Mouse (Mus musculus): Measurements from ENCODE around the gene Smdt1.
A peak's percentile ranks its signal among the peaks of the same experiment; 100 is the strongest.

The Smdt1 gene

GRCm38 (mm10) chr15:82338593-82339112, at the start of gene Smdt1, which contains the start of the genes Naga and Pheta2:
TSS of gene Smdt1 (plus strand) at chr15:82338959.
TSS of gene Naga (minus strand) at chr15:82338925.
TSS of gene Pheta2 (plus strand) at chr15:82338942.
- DNase-seq (ENCODE audit: low spot score in 2 of 2), result peak; percentile 88 to 90

GRCm38 (mm10) chr15:82290252-82290651, 48.5 kb upstream of the Smdt1 start:
- DNase-seq (ENCODE audit: low spot score in 2 of 2), result no peak

GRCm38 (mm10) chr15:82292851-82293250, 45.9 kb upstream of the Smdt1 start:
- no peak for DNase-seq (ENCODE audit: low spot score in 2 of 2)

GRCm38 (mm10) chr15:82293271-82293711, 45.5 kb upstream of the Smdt1 start:
- no peak for DNase-seq (ENCODE audit: low spot score in 2 of 2)

- DNase-seq (ENCODE audit: low spot score in 2 of 2), result no peak
These were observed 44.7 kb upstream of the Smdt1 start for GRCm38 (mm10) chr15:82294059-82294458.

- DNase-seq (ENCODE audit: low spot score in 2 of 2), result no peak
These were observed 39.8 kb upstream of the Smdt1 start, which contains the start of gene Wbp2nl for GRCm38 (mm10) chr15:82298764-82299561. TSS of gene Wbp2nl (plus strand) at chr15:82298954.

- DNase-seq (ENCODE audit: low spot score in 2 of 2), result no peak
These were observed 31.7 kb upstream of the Smdt1 start for GRCm38 (mm10) chr15:82307107-82307506.

- no peak for DNase-seq (ENCODE audit: low spot score in 2 of 2)
These were observed 30.3 kb upstream of the Smdt1 start for GRCm38 (mm10) chr15:82308416-82308815.

- DNase-seq (ENCODE audit: low spot score in 2 of 2), result no peak
These were observed 20.9 kb upstream of the Smdt1 start for GRCm38 (mm10) chr15:82317839-82318238.

DNA sequence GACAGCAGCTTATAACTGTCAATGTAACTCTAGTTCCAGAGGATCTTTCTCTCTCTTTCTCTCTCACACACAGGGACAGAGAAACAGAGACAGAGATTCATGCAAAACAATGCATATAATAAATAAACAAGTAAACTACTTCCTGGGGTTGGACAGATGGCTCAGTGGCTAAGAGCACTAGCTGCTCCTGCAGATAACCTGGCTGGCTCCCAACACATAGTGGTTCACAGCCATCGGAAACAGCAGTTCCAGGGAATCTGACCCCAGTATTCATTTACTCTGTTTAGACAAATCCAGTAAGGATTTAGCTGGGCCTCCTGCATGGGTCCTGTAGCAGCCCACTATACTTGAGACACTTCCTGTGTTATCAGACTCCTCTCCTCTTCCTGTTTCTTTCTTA, 19.1 kb upstream of the Smdt1 start:
- no peak for DNase-seq (ENCODE audit: low spot score in 2 of 2)

DNA sequence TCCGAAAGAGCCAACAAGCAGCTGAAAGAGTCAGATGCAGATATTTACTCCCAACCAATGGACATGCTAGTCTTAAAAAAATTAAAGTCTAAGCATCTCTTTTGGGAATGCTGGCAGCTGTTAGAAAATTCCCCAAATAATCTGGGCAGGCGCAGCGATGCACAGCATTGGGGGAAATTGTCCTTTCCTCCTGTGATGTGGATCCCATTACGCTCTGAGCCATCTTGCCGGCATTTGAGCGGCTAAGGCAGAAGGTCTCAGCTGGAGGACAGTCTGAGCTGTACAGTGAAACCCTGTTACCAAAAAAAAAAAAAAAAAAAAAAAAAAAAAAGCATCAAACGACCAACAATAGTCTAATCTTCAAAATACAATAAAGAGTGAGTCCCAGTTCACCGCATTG, 16.6 kb upstream of the Smdt1 start:
- DNase-seq (ENCODE audit: low spot score in 2 of 2), result no peak

- DNase-seq (ENCODE audit: low spot score in 2 of 2), result no peak
These were observed 13.4 kb upstream of the Smdt1 start for GRCm38 (mm10) chr15:82325382-82325781.

- no peak for DNase-seq (ENCODE audit: low spot score in 2 of 2)
These were observed 3.6 kb upstream of the Smdt1 start for GRCm38 (mm10) chr15:82335194-82335593.

DNA sequence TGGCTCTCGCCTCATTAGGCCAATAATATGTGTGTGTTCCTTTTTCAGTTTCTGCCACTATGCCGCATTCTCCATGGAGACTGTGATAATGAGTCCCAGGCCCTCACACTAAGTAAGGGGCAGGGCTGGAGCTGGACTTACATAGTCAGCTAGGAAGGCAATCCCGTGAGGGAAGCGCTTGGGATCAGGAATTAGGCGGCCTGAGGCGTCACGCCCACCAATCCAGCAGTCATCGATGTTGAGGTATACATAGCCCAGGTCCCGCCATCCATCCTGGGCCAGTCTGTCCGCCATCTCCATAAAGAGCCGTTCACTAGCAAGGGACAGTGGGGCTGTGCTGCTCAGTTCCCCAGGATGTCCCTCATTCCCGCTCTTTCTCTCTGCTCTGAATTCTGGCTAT, 2.1 kb upstream of the Smdt1 start:
- DNase-seq (ENCODE audit: low spot score in 2 of 2), result no peak

- DNase-seq (ENCODE audit: low spot score in 2 of 2), result no peak
These were observed 884 bp upstream of the Smdt1 start for GRCm38 (mm10) chr15:82337875-82338274.

DNA sequence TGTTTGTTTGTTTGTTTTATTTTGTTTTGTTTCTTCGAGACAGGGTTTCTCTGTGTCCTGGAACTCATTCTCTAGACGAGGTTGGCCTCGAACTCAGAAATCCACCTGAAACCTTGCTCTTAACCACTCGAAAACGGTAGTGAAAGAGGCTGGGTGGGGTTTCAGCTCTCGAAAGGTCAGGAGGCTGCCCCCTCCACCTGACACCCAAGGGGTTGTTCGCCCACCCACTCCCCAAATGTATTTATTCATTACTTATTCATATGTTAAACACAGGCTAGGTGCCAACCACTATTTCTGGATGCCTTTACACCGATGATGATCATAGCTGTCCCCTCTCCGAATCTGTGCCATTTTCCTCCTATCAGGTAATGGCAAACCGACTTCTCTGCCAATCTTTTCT, 391 bp downstream of the Smdt1 start:
- DNase-seq (ENCODE audit: low spot score in 2 of 2), result no peak

DNA sequence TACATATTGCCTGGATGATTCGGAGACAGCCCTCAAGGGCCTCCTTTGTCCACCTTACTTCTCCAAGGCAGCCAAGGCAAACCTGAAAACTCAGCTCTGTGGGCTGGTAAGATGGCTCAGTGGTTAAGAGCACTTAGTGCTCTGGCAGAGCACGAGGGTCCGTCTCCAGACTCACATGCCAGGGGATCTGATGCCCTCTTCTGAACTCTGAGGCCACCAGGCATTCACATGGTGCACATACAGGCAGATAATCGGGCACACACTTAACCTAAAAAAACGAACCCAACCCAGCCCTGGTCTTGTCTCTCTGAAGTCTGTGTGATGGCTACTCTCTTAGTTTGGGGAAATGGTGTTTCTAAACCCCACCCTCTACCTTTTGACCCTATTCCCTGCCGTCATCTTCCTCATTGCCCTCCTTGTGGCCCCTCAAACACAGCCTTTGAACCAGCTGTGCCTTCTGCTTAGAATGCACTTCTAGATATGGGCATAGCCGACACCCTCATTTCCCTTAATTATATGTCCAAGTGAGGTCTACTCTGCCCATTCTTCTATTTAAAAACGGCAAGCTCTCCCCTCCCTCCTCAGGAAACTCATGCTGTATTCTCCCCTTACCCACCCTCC, 985 bp downstream of the Smdt1 start:
- DNase-seq (ENCODE audit: low spot score in 2 of 2), result no peak

DNA sequence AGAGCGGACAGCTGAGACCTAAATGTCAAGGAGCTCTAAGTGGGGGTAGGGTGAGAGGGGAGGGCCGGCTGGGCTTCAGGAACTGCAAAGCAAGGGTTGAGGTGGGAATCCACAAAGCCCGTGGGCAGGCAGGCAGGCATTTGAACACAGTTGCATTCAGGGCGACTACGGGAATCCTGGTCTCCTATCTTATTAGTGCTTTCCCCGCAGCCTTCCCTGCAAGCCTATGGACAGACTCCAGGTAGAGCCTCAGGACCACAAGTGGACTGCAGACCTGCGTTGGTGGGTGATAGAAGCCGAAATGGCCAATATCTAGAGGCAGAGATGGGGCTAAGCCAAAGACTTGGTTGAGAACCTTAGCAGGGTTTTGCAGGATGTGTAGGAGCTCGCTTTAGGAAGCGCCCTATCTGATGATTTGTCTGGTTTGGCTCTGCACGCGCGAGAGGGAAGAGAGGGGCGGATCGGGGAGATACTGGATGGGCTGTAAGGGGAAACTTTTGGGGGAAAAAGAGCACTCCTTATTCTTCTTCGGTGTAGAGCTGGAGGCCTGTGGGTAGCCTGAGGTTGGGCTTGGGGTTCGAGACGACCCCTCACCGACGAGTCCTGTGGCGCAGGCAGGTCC, 1.8 kb downstream of the Smdt1 start:
- no peak for DNase-seq (ENCODE audit: low spot score in 2 of 2)

- DNase-seq (ENCODE audit: low spot score in 2 of 2), result no peak
These were observed 2.3 kb downstream of the Smdt1 start for GRCm38 (mm10) chr15:82341036-82341501.

GRCm38 (mm10) chr15:82341675-82342542, 3.1 kb downstream of the Smdt1 start:
- no peak for DNase-seq (ENCODE audit: low spot score in 2 of 2)

- DNase-seq (ENCODE audit: low spot score in 2 of 2), result no peak
These were observed 3.8 kb downstream of the Smdt1 start for GRCm38 (mm10) chr15:82342543-82342935.
